Mouse (Mus musculus) kidney, adult 2 months (tissue): ENCODE results near the gene Nme2.

Source experiments
- CTCF ChIP-seq: fragments of 200-500 bp; conservative IDR thresholded peaks from 2 replicates; pipeline ENCODE4 v1.5.1; 2011; ENCODE audit warnings: low read depth, mild to moderate bottlenecking, control low read depth, low read length, moderate library complexity, mixed read lengths; ENCODE audit not compliant: insufficient read depth, insufficient read length
- POLR2A ChIP-seq: fragments of 200-500 bp; IDR thresholded peaks from one replicate; pipeline ENCODE4 v1.6.1; 2011; ENCODE audit warnings: low read depth, low read length, control low read depth

DNA sequence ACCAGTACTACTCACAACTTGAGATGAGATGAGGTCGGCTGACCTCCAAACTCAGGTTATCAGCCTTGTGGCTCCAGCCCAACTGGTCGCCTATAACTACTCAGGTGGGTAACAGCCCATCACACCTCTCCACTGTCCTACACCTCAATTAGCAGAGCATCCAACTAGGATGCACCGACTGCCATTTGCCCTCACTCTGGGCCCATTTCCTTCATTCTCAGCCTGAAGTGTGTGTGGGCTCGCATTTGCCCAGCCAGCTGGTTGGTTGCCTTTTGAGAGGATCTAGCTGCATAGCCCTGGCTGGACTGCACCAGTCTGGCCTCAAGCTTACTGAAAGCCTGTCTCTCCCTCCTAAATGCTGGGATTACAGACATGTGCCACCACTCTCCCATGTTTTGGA is 1.7 kb upstream of the Nme2 start:
- TF ChIP-seq POLR2A: no peak
- TF ChIP-seq CTCF: no peak
